Mouse (Mus musculus): ENCODE measurements around the gene Tfap2a.

GRCm38 (mm10) chr13:40751889-40752288 is 13.7 kb upstream of the Tfap2a start:
- TF ChIP-seq CTCF (IDR thresholded peaks at IDR 0.05; ENCODE audit: insufficient read depth, low read depth, low read length) (no peak), POLR2A (IDR thresholded peaks at IDR 0.05; ENCODE audit: insufficient read depth, low read depth, low read length) (no peak)
